Mouse (Mus musculus) cerebellum, postnatal 25 days (tissue): ENCODE measurements around the gene Rnf222.

Experiments used
- DNase-seq, 2 experiments: peaks; one replicate each; pipeline ENCODE4 v3.0.0; 2021; ENCODE audit warnings: mixed read lengths in 2 of 2

Gene Rnf222

DNA sequence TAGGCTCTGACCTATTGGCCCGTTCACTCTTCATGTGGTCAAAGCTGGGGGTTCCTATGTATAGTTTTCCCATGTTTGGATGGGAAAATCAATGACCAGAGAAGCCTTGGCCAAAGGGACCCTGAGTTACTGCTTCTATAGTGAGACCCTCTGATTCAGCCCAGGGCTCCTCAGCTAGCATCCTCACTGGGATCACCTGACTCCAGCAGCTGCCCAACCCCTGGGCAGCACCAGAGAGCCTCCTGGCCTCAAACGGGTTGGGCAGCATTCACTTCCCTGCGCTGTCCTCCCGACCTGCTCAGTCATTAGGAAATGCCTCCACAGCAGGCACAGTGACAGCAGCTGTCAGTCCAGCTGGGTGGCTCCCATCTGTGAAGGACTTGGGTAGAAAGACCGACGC lies at the start of gene Rnf222:
Gene Rnf222 (plus strand): TSS at position 301 of the 400 bp plus-strand sequence.
- DNase-seq = no peak

DNA sequence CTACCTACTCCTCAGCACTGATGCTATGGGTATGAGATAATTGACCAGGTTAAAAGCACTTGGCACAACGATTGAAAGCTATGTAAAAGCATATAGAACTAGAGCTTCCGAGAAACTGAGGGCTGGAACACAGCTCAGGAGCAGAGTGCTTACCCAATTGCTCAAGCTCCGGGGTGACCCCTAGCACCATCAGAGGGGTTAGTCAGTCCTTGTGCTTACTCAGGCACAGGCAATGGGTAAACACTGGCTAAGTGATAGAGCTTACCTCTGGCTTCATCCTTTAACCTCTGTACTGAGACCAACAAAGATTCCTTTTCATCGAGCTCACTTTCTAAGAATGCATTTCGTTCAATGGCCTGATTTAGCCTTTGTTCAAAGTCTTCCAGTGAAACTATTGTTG lies 48.7 kb upstream of the Rnf222 start:
- no peak for DNase-seq

DNA sequence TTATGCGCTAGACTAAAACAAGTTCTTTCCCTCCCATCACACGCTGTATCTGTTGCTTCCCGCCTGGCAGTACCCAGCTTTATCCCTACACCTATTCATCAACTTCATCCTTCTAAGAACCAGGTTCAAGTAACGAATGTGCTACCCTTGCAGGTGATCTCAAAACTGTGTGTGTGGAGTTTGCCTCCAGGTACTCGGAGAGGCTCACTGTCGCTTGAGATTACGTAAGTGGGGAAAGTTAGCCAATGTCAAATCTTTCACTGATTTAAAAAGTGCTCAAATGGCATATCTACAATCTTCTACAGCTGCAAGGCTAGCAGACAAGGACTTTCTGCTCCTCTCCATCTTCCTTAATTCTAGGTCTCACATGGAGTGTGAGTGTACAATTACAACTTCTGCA lies 37.5 kb upstream of the Rnf222 start:
- no peak for DNase-seq

DNA sequence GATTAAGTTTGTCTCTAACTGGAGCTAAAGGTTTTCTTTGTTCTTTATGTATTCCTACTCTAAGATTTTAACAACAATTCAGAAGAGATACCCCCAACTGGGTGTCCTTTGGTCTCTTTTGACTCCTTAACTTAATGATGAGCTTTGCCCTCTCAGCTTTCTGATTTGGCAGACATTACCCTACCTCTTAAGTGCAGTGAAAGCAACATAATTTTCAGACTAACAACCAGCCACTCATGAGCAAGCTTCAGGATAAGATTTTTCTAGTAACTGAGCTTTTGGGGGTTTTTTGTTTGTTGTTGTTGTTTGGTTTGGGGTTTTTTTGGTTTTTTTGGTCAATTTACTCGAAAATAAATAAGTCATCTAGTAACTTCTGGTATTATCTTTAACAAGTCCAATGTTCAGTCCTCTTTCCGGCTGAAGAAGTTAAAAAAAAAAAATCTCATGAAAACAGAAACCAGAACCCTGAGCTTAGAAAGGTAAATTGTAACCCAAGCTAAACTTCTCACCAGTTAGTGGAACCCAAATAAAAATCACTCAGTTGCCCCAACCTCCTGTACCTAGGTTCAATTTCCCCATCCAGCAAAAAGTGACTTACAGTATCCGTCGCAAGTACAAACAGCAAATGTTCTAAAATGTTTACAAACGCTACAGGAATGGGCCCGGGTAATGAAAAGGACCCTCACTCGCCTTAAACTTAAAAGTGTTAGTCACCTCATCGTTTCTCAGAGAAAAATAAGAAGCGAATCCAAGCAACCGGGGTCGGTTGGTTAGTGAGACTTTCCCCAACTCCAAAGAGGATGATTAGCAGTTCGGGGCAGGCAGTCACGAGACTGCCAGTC lies 36.5 kb upstream of the Rnf222 start:
- no peak for DNase-seq

DNA sequence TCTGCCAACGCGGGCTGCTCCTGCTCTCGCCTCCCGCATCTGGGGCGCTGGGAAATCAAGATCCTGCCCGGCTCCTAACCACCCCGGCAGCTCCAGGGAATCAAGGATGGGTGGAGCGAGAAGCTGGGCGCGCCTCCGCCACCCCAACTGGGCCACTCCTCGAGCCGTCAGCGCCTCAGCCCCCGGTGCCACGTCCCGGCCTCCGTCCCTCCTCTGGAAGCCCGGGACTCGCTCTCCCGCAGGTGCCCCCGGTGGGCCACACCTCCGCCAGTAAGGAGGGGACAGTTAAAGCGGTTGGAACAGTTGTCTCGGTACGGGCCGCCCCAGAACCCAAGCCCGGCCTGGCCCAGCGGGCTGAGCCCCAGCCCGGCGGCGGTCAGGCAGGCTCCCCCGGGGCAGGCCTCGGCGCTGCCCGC lies 35.9 kb upstream of the Rnf222 start:
- peak in 1 of 2 experiments; percentile 76 for DNase-seq

DNA sequence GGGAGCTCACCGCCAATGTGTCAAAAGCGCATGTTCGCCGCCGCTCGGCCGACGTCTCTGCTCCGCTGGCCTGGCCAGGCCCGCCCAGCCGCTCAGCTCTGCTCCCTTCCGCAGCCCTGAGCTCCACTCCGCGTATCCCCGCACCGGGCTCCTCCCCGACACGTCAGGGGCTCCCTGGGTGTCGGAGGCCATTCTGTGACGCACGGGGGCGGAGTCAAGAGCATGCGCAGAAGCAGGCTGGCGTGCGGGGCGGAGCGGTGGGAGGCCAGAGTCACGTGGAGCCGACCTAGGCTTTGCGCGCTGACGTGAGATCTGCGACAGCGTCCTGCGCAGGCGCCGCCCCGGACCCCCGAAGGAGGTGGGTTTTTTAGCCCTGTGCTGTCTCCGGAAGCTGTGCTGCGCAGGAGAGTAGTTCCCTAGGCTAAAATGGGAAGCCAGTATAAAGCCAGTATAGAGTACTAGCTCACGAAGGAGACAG lies 35.4 kb upstream of the Rnf222 start:
- peak; percentile 100 for DNase-seq

DNA sequence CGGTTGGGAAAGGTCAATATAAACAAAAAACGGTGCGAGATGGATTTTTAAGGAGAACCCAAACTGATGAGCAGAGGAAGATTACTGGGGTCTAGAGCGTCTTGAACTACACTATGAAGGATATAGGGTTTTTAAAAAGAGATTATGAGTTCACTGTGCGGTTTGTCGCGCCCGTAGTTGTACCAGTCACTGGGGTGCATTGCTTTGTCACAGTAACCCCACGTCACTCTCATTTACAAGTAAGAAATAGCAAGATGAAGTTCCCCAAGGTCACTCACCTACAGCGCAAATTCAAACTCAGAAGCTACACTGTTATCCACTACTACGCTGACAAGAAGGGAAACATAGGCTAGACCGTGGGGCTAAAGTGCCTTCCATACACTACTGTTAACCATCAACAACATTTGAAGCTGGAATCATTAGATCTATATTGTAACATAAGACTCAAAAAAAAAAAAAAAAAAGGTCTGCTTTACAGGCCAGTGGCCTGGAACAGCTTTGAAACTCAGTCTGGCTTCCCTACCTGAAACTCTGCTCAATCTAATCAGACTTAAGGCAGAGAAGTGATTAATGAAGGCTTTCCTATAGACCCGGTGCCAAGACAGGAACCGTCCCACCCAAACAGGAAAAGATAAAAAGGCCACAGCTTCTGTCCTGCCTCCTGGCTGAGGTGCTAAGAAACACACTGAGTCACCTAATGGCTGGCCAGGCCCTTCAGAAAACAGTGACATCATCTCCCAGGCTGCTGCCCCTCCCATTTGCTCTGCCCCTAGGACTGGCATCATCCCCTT lies 34.5 kb upstream of the Rnf222 start:
- peak; percentile 16 to 29 for DNase-seq

DNA sequence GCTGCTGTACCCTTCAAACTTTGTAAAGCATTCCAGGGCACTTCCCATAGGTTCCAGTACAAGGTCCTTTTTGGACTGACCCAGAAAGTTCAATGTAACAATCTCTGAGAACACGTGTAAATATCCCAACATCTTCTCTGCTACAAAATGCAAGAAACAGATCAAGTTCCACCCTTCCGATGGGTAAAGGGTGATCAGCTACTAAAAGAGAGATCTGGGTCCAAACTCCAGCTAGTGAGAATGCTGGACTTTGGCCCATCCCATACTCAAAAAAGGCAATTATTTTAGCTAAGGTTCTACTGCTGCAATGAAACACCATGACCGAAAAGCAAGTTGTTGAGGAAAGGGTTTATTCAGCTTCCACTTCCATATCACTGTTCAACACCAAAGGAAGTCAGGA lies 33.7 kb upstream of the Rnf222 start:
- DNase-seq = no peak

DNA sequence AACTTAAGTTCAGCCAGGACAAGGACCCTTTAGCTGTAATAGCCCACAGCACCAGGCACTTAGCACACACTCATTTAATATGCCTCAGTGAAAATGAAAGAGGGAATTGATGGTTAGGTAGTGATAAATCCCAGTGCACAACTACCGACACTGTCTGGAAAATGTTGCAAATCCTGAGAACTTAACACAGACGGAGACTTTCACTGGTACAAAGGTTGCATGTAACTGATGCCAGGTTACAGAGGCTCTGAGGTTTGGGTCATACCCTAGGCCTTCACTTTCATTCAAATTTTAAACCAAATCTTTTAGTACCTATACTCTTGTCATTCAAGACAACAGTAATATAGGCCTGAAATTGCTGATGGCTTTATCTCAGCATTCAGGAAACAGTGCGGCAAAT lies 31.0 kb upstream of the Rnf222 start:
- no peak for DNase-seq

DNA sequence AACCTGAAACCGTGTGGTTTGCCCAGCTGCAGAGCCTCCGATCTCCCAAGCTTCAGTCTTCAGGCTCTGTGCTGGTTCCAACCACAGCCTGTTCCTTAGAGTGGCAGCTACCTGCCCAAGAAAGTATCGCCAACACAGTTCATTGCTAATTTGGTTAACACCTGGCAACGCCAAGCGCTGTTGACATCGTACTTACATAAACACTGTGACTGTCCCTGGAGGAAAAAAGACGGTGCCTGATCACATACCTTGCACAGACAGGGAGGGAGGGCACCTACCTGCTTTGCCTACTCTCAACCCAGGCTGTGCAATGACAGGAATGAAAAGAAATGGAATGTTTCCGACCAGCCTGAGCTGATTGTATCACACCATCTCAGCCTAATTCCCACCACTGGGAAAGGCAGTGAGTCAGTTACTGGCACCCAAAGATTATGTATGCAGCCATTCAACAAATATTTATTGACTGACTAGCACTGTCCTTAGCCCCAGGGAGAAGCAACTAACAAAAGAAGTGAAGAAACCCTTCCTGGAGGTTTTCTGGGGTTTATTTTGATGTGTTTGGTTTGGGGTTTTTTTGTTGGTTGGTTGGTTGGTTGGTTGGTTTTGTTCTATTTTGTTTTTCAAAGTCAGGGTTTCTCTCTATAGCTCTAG lies 28.3 kb upstream of the Rnf222 start:
- DNase-seq = no peak

DNA sequence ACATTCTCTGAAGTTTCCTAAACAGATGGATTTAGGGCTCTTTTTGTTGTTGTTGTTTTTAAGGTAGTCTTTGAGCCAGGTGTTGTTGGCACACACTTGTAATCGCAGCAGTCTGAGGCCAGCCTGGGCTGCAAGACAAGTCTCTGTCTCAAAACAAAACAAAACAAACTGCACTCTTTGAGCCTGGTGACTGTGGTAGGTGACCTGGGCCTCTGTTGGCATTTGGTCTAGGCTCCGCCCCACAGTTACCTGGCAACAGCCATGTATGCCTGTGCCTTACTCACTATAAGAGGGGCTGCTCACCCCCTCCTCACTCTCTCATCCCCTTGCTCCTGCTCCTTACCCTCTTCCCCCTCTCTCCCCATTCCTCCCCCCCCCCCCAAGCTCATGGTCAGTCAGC lies 26.1 kb upstream of the Rnf222 start:
- DNase-seq = no peak

DNA sequence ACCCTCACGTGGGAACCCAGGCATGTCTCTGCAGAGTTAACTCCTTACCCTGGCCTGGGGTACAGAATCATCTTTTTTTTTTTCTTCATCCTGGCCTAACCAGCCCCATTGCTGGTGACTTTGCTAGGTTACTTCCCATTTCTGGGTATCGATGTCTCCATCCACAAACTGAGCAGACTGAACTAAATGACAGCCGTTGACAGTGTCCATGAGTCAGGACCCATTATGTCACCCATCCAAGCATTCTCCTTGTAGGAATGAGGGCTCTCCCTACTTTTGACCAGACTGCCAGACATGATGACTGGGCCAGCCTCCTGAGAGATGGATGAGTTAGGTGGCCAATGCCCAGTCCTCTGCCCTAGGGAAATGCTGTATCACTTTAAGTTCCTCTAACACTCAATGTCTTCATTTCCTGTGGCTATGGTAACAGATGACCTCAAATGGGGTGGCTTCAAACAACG lies 24.7 kb upstream of the Rnf222 start:
- DNase-seq = no peak

DNA sequence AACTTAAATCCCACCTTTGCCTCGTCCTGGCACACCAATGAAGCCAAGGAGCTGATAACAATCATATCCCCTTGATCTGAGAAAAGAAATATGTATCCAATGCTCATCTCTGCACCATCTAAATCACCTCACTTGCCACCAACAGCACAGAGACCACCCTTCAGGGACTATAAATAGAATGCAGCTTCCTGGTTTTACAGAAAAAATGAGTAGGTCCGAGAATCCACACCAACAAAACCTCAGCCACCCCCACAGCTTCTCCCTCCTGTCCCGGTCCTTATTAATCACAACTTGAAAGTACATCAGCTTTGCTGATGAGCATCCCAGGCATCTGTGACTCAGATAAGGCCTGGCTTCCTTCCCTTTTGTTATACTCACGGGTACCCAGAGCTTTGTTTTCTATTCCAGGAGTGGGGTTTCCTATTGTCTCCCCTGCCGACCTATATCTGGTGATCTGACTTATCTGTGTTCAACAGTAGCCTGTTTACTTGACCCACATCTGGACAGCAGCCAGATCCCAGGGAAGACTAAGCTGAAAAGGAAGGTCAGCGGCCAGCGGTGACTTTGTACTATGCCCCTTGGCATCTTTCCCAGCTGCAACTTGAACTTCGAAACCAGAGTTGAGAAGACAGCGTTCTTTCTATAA lies 23.7 kb upstream of the Rnf222 start:
- peak in 1 of 2 experiments; percentile 12 for DNase-seq

DNA sequence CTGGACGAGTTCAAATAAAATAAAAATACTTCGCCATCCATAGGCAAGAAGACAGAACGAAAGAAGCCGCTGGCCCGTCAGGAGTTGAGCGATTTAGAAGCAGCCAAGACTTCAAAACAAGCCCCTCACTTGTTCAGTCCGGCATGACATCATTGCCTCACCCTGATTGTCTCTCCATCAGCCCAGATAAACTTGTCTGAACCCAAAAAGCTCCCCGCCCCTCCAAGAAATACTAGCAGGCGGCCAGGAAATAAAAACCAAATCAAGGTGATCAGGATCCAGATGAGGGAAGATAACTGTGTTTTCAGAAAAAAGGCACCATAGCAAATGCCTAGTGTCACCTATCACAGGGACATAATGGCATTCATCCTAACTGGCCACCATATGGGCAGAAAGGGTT lies 17.1 kb upstream of the Rnf222 start:
- DNase-seq = no peak

DNA sequence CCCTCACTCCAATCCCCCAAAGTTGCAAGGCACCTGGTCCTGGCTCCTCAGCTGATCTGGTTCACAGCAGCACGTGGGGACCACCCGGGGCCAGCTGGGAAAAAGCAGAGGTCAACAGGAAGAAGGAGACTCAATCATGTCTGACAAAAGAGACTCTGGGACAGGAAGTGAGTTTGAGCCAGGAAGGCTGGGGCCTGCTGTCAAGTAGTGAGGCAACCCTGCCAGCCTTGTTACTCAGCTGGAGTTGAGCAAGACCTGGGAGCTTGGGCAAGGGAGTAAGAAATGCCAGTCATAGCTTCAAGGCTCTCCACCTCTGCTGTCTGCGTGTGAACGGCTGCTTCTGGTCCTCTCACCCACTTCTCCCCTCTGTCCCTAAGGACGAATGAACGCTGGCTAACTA lies 16.6 kb upstream of the Rnf222 start, which contains the start of gene Ndel1:
Gene Ndel1 (minus strand): TSS at position 111 of the 400 bp plus-strand sequence.
- no peak for DNase-seq

DNA sequence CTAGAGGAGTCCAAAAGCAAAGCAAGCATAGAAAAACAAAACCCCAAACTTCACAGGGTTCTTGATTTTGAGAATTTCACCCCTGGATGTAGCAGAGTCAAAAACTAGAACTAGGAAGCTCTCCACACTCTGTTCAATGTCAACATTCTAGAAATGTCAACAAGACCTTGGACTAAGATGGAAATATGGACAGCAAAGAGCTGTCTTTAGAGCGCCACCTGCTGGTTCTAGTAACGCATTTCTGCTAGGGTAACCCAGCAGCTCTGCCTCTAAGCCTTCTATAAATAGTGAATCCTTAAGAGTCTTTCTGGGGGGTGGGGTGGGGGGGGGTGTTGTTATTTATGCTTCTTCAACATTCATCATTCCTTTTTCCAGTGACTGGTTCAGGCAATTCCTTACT lies 13.5 kb upstream of the Rnf222 start:
- peak; percentile 61 to 81 for DNase-seq

DNA sequence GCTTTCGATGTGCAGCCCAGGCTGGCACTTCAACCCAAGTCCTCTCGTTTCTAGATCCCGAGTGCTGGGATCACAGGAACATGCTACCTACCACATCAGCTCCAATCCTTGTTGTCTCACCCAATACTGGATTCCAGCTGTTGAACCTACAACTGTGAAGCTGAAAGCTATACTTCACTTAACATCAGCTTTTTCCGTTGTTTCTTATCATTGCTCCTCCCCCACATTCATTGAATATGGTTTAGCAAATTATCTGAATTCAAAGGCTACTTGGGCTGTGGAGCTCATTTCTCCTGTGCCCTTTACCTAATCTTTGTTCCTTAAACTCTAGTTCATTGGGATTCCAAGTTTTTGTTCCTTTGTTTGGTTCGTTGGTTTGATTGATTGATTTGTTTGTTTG lies 9.5 kb upstream of the Rnf222 start:
- DNase-seq = no peak

DNA sequence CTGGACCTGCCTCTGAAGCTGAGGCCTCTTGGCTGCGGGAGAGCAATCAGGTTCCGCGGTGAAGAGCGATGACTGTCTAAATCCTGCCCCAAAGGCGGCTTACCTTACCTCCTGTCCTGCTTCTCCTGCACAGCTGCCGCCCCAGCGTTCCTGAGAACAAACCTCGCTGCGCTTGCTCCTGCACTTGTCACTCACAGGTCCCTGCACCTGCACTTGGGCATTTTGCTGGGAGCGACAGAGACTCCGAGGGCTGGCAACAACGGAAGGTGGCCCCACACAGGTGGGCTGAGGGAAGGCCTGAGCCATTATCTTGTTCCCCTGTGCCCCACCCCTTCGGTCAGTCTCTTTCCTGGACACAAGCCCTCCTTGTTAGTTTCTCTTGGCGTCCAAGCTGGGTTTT lies 6.2 kb upstream of the Rnf222 start:
- DNase-seq = no peak

DNA sequence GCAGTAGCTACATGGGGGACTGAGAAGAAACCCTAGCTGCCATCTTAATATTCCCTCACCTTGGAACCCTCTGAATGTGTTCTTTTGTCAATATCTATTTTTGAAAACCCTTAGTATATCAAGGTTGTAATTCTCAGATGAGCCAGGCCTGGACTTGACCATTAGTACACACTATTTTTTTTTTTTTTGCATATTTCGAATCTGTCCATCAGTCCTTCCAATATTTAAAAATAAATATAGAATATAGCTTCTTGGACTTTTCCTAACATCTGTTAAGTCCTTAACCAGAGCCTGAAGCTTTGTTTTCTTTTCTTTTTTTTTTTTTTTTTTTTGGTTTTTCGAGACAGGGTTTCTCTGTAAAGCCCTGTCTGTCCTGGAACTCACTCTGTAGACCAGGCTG lies 4.5 kb upstream of the Rnf222 start:
- no peak for DNase-seq

DNA sequence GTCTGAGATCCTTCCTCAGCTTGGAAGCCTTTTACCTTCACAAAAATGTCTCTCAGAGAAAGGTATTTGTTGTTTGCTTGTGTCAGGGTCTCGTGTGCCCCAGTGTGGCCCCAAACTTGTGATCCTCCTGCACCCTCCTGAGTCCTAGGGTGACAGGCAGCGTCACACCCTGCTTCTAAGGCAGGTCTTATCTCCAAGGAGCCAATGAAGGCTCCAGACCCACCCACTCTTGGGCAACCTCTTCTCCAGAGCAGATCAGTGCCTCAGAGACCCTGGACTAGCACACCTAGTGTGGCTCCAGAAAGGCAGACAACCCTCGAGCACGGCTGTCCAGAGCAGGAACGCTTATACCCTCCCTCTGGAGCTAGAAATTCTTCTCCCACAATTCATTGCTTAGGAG lies 4.0 kb upstream of the Rnf222 start:
- no peak for DNase-seq

DNA sequence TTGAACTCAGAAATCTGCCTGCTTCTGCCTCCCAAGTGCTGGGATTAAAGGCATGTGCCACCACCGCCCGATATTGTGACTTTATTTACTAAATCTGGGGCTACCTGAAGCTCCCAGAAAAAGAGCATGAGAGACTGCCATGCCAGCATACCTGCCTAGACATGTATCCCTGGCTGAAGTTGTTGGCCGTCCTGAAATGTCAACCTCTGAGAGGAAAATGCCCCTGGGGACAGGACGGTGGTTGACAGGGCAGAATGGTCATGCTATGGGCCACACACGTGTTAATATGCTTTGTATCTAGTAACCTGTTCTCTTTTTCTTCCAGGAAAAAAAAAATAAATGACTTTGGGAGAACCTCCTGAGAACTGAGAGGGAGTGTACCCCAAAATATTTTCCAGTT lies 2.3 kb upstream of the Rnf222 start:
- no peak for DNase-seq

DNA sequence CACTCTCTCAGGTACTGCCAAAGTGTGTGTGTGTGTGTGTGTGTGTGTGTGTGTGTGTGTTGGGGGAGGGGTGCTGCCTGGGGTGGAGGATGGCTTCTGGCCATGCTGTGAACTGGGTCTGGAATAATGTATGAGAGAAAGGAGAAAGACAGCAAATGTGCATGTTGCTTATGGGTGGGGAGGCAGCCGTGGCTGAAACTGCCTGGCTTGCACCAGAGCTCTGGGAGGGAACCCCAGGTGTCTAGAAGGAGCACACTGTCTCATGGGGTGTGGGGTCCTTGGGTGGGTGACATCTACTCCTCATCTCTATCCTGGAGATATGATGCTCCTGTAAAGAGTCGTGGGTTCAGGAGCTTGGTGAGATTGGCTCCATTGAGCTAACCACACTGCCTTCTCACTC lies 300 bp downstream of the Rnf222 start:
- DNase-seq = no peak

DNA sequence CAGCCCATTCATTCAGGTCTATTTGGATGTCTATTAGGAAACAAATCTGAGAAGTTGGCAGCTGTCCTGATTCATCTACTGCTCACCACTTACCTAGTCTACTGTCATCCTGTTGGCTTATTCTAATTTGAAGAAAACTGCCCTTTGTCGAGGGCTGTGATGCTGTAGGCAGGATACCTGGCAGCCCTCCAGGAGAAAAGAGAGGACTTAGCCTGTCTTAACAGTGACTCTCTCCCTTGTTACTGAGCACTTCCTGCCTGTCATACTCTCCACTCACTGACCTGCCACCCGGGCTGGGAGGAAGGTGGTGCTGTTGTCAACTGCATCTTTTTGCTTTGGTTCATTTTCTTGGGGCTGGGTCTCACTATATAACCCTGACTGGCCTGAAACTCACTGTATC lies 2.3 kb downstream of the Rnf222 start:
- no peak for DNase-seq
